8 mouse cellular contexts compared by ENCODE assay signal in the genomic region with DNA sequence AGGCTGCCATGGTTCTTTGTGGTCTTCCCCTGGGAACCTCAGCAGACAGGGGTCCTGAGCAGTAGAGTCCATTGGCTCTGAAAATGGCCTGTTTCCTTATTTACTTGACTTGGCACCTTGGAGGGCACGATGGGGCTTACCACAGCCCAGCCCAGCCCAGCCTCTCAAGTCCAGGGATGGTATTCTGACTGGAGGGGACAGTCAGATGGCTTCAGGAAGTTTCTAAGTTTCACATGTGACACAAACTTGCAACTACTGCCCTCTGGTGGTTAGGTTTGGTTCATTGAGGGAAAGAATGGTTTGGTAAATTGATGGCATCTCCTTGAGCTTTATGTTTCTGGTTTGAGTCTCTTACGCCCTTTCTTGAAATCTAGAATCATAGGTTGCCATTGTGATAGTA. TPM values are rescaled to one million over a fixed set of nuclear protein-coding genes. Genes with fewer than 3 reads are reported as not detected.
A peak's percentile ranks its signal among the peaks of the same experiment; 100 is the strongest.
DNase-seq lines count a peak whose midpoint lies in the region; ATAC-seq lines count a peak whose summit lies in the region.

No protein-coding gene starts in this region.

- no peak overlapping the region for H3K27ac ChIP-seq in forebrain, embryonic 10.5 days
- no peak overlapping the region for H3K27ac ChIP-seq in forebrain, embryonic 15.5 days (replicated peaks)

- no peak overlapping the region for H3K4me2 ChIP-seq in forebrain, embryonic 15.5 days (replicated peaks)

- 43% methylated on average over 2 of the region's 2 CpGs for WGBS in forebrain, embryonic 10.5 days
- 47% methylated on average over 2 of the region's 2 CpGs for WGBS in forebrain, embryonic 15.5 days

- no peaks in the 10 kb centered on the region for H3K4me1 ChIP-seq in forebrain, embryonic 10.5 days
- H3K4me1 ChIP-seq in forebrain, embryonic 15.5 days = no peaks in the 10 kb centered on the region

- H3K9me3 ChIP-seq in forebrain, embryonic 10.5 days = no peaks in the 10 kb centered on the region
- no peaks in the 10 kb centered on the region for H3K9me3 ChIP-seq in forebrain, embryonic 15.5 days

- H3K9ac ChIP-seq in forebrain, embryonic 15.5 days (replicated peaks) = no peak overlapping the region

- no peaks in the 10 kb centered on the region for H3K27me3 ChIP-seq in forebrain, embryonic 10.5 days (ENCODE audit: poor library complexity, severe bottlenecking)
- H3K27me3 ChIP-seq in forebrain, embryonic 15.5 days = no peaks in the 10 kb centered on the region

- no peak for ATAC-seq in forebrain, embryonic 15.5 days (replicated peaks)

- no peaks in the 10 kb centered on the region for H3K36me3 ChIP-seq in forebrain, embryonic 10.5 days (replicated peaks)
- H3K36me3 ChIP-seq in forebrain, embryonic 15.5 days = no peaks in the 10 kb centered on the region

- peak; percentile 38 for DNase-seq in forebrain, embryonic 10.5 days (ENCODE audit: extremely low spot score, low spot score)
- DNase-seq in right cerebral cortex, adult 2 months (ENCODE audit: low spot score in 2 of 2) = peak; percentile 45 to 59
- DNase-seq in right cerebral cortex, postnatal 36 days (ENCODE audit: low spot score in 2 of 2) = no peak
- peak; percentile 48 for DNase-seq in embryo, embryonic 9.5 days (ENCODE audit: extremely low spot score)
- peak; percentile 34 to 66 for DNase-seq in kidney, postnatal 36 days
- peak; percentile 80 for DNase-seq in lung, postnatal 10 days
- peak; percentile 11 for DNase-seq in yolk sac, embryonic 10.5 days (ENCODE audit: low spot score)

- H3K4me3 ChIP-seq in forebrain, embryonic 10.5 days = no peak overlapping the region
- H3K4me3 ChIP-seq in forebrain, embryonic 15.5 days = no peak overlapping the region

RNA-seq across cellular contexts. Expression of a gene that starts 38.7 kb away (rescaled TPM):
- polyA plus RNA-seq in forebrain, embryonic 10.5 days (2016; fragmentation: Nextera tagmentation; extraction: Ambion mirVana) = 0.02 TPM in 1 of 2 replicates, not detected in the other
- 0.03 TPM in 1 of 2 replicates, not detected in the other for polyA plus RNA-seq in forebrain, embryonic 15.5 days (2015; fragmentation: Nextera tagmentation; extraction: Ambion mirVana)

RNA-seq across cellular contexts. Expression of a gene that starts 49.4 kb away (rescaled TPM):
- not detected in 2 replicates for polyA plus RNA-seq in forebrain, embryonic 10.5 days (2016; fragmentation: Nextera tagmentation; extraction: Ambion mirVana)
- not detected in 2 replicates for polyA plus RNA-seq in forebrain, embryonic 15.5 days (2015; fragmentation: Nextera tagmentation; extraction: Ambion mirVana)

Comparison
In these comparisons a context has a peak if more than half of its experiments do, and no peak if none do; other contexts are left out.
1. DNase-seq: peak in forebrain, embryonic 10.5 days (single experiment), right cerebral cortex, adult 2 months (2 of 2), embryo, embryonic 9.5 days (single experiment), kidney, postnatal 36 days (2 of 2), lung, postnatal 10 days (single experiment) and yolk sac, embryonic 10.5 days (single experiment); none in right cerebral cortex, postnatal 36 days (0 of 2).